Mouse (Mus musculus): ENCODE data around the gene Banp.

Gene Banp

GRCm38 (mm10) chr8:122018046-122018831, 68.7 kb downstream of the Banp start:
- no peak for DNase-seq (ENCODE audit: low spot score in 2 of 2)

GRCm38 (mm10) chr8:122019162-122019561, 69.6 kb downstream of the Banp start:
- DNase-seq (ENCODE audit: low spot score in 2 of 2), result no peak

GRCm38 (mm10) chr8:122020050-122020771, 70.7 kb downstream of the Banp start:
- no peak for DNase-seq (ENCODE audit: low spot score in 2 of 2)

GRCm38 (mm10) chr8:122021725-122022124, 72.2 kb downstream of the Banp start:
- DNase-seq (ENCODE audit: low spot score in 2 of 2), result no peak

- DNase-seq (ENCODE audit: low spot score in 2 of 2), result no peak
Observed at GRCm38 (mm10) chr8:122022274-122022673, 72.7 kb downstream of the Banp start.

- DNase-seq (ENCODE audit: low spot score in 2 of 2), result no peak
Observed at GRCm38 (mm10) chr8:122022705-122023104, 73.2 kb downstream of the Banp start.

GRCm38 (mm10) chr8:122025546-122025945, 76.0 kb downstream of the Banp start:
- no peak for DNase-seq (ENCODE audit: low spot score in 2 of 2)

- no peak for DNase-seq (ENCODE audit: low spot score in 2 of 2)
Observed at GRCm38 (mm10) chr8:122028116-122028515, 78.6 kb downstream of the Banp start.

- DNase-seq (ENCODE audit: low spot score in 2 of 2), result no peak
Observed at GRCm38 (mm10) chr8:122030965-122031364, 81.4 kb downstream of the Banp start.

- no peak for DNase-seq (ENCODE audit: low spot score in 2 of 2)
Observed at GRCm38 (mm10) chr8:122032741-122033140, 83.2 kb downstream of the Banp start.

GRCm38 (mm10) chr8:122035543-122035942, 86.0 kb downstream of the Banp start:
- DNase-seq (ENCODE audit: low spot score in 2 of 2), result no peak

GRCm38 (mm10) chr8:122036325-122036724, 86.8 kb downstream of the Banp start:
- no peak for DNase-seq (ENCODE audit: low spot score in 2 of 2)

GRCm38 (mm10) chr8:122037279-122037678, 87.7 kb downstream of the Banp start:
- DNase-seq (ENCODE audit: low spot score in 2 of 2), result no peak

GRCm38 (mm10) chr8:122038076-122038475, 88.5 kb downstream of the Banp start:
- DNase-seq (ENCODE audit: low spot score in 2 of 2), result no peak

- DNase-seq (ENCODE audit: low spot score in 2 of 2), result no peak
Observed at GRCm38 (mm10) chr8:122039452-122039851, 89.9 kb downstream of the Banp start.

- DNase-seq (ENCODE audit: low spot score in 2 of 2), result no peak
Observed at GRCm38 (mm10) chr8:122047206-122047870, 97.8 kb downstream of the Banp start.

- DNase-seq (ENCODE audit: low spot score in 2 of 2), result no peak
Observed at GRCm38 (mm10) chr8:122049266-122049665, 99.7 kb downstream of the Banp start.

- DNase-seq (ENCODE audit: low spot score in 2 of 2), result no peak
Observed at GRCm38 (mm10) chr8:122049923-122050322, 100.4 kb downstream of the Banp start.

GRCm38 (mm10) chr8:122050620-122051019, 101.1 kb downstream of the Banp start:
- DNase-seq (ENCODE audit: low spot score in 2 of 2), result no peak

GRCm38 (mm10) chr8:122055321-122055720, 105.8 kb downstream of the Banp start:
- DNase-seq (ENCODE audit: low spot score in 2 of 2), result no peak

- no peak for DNase-seq (ENCODE audit: low spot score in 2 of 2)
Observed at GRCm38 (mm10) chr8:122056113-122056512, 106.6 kb downstream of the Banp start.

- DNase-seq (ENCODE audit: low spot score in 2 of 2), result no peak
Observed at GRCm38 (mm10) chr8:122056882-122057281, 107.3 kb downstream of the Banp start.

GRCm38 (mm10) chr8:122058510-122058909, 109.0 kb downstream of the Banp start:
- DNase-seq (ENCODE audit: low spot score in 2 of 2), result no peak
